Mouse (Mus musculus) cortical plate, adult 2 months (tissue): ENCODE measurements at regions not wholly inside any gene's neighbourhood (a gene's known extent, or its start where the extent isn't known, plus 50 kb on each side); places are given as distances from the start of the nearest gene placed in this dataset.

Source experiments
- CTCF ChIP-seq: fragments of 200-500 bp; IDR thresholded peaks from 2 replicates; pipeline ENCODE4 v1.5.1; 2011; ENCODE audit warnings: mild to moderate bottlenecking, control low read depth, low read length; ENCODE audit not compliant: insufficient read depth; ENCODE audit errors: extremely low read depth
- POLR2A ChIP-seq: fragments of 200-500 bp; IDR thresholded peaks from 2 replicates; pipeline ENCODE4 v1.6.1; 2011; ENCODE audit warnings: mild to moderate bottlenecking, low read length, control low read depth; ENCODE audit not compliant: insufficient read depth; ENCODE audit errors: extremely low read depth

- TF ChIP-seq CTCF (no peak), POLR2A (no peak)
Measured at GRCm38 (mm10) chr9:112994774-112995173, 713.3 kb downstream of the Pdcd6ip start.
